Mouse (Mus musculus) intestine, embryonic 16.5 days (tissue): ENCODE measurements at regions not wholly inside any gene's neighbourhood (a gene's known extent, or its start where the extent isn't known, plus 50 kb on each side); places are given as distances from the start of the nearest gene placed in this dataset.

Experiments
- ATAC-seq: fragments of 200-750 bp; cut with Nextera tagmentation; 2 replicates; pipeline ENCODE4 v1.8.0; 2017; ENCODE audit warnings: moderate TSS enrichment, moderate library complexity
- H3K27ac ChIP-seq: fragments of 300-500 bp; sonication (generic); 2 replicates; pipeline ENCODE4 v1.5.1; 2014; ENCODE audit warnings: mild to moderate bottlenecking, low read length
- H3K27me3 ChIP-seq: fragments of 300-500 bp; sonication (generic); replicated peaks from 2 replicates; pipeline ENCODE4 v1.6.1; 2014; ENCODE audit warnings: low read length, control low read depth, mixed read lengths; ENCODE audit not compliant: control insufficient read depth, insufficient read depth
- H3K36me3 ChIP-seq: fragments of 300-500 bp; sonication (generic); 2 replicates; pipeline ENCODE4 v1.6.1; 2014; ENCODE audit warnings: low read length, control low read depth; ENCODE audit not compliant: control insufficient read depth, insufficient read depth
- H3K4me1 ChIP-seq: fragments of 300-500 bp; sonication (generic); 2 replicates; pipeline ENCODE4 v1.6.1; 2014; ENCODE audit warnings: low read length, control low read depth, mixed read lengths; ENCODE audit not compliant: control insufficient read depth, insufficient read depth
- H3K4me2 ChIP-seq: fragments of 300-500 bp; sonication (generic); 2 replicates; pipeline ENCODE4 v1.6.1; 2014; ENCODE audit warnings: low read depth, low read length, control low read depth
- H3K4me3 ChIP-seq: fragments of 300-500 bp; sonication (generic); 2 replicates; pipeline ENCODE4 v1.5.1; 2014; ENCODE audit warnings: mild to moderate bottlenecking, low read length
- H3K9ac ChIP-seq: fragments of 300-500 bp; sonication (generic); 2 replicates; pipeline ENCODE4 v1.6.1; 2014; ENCODE audit warnings: low read depth, low read length
- H3K9me3 ChIP-seq: fragments of 300-500 bp; sonication (generic); 2 replicates; pipeline ENCODE4 v1.6.1; 2016; ENCODE audit warnings: low read length, control low read depth; ENCODE audit not compliant: control insufficient read depth
- WGBS: fragments of 180-500 bp; shearing (Covaris S2); extraction: QIAGEN DNeasy Blood & Tissue Kit; methylation state at CpG from one replicate; pipeline ENCODE4 v1.1.7; 2014; 5-methylcytosine and 5-hydroxymethylcytosine counted together

DNA sequence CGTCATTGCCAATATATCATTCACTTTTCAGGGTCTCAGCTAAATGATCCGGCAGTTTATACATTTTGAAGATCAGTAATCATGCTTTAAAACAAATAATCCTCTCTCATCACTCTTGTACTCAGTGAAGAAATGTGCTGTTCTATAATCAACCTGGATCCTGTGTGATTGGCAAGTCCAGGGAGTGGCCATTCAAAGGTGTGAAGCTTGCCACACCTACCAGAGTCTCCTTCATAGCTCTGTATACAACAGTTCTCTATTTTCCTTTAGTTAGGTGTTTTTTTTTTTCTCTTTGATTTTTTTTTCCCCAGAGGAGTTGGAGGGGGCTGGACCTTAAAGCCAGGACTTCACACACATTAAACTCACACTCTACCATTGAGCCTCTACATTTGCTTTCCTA is 92.7 kb upstream of the Mon1b start:
- WGBS: 67% methylated on average over 2 of the region's 2 CpGs
- no peak overlapping the region for H3K9ac ChIP-seq
- H3K4me3 ChIP-seq: no peak overlapping the region
- no peaks in the 10 kb centered on the region for H3K4me1 ChIP-seq
- no peaks in the 10 kb centered on the region for H3K27me3 ChIP-seq
- no peak for ATAC-seq
- no peak overlapping the region for H3K27ac ChIP-seq
- no peaks in the 10 kb centered on the region for H3K9me3 ChIP-seq
- no peak overlapping the region for H3K4me2 ChIP-seq
- H3K36me3 ChIP-seq: no peaks in the 10 kb centered on the region

DNA sequence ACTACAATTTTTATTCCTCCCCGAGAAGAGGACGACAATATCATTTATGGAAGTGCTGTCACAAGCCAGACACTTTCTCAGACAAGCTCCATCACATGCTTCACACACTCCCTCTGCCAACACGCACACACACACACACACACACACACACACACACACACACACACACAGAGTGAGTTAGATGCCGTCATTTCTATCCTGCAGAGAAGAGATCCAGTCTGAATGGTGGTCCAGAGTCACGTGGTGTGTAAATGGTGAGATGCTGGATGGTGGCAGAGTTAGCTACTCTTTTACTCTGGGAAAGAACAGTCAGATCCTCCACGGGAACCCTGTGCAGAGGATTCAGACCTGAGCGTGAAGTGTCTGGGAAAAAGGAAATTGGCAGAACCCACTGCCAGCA is 86.2 kb upstream of the Mon1b start:
- Histone ChIP-seq H3K4me2 (no peak overlapping the region), H3K9ac (no peak overlapping the region), H3K9me3 (no peaks in the 10 kb centered on the region), H3K4me3 (no peak overlapping the region), H3K36me3 (no peaks in the 10 kb centered on the region), H3K27ac (no peak overlapping the region), H3K27me3 (no peaks in the 10 kb centered on the region), H3K4me1 (no peaks in the 10 kb centered on the region)
- ATAC-seq: no peak
- 85% methylated on average over 7 of the region's 7 CpGs for WGBS

- Histone ChIP-seq H3K4me2 (no peak overlapping the region), H3K4me3 (no peak overlapping the region), H3K36me3 (no peaks in the 10 kb centered on the region), H3K27me3 (no peaks in the 10 kb centered on the region), H3K4me1 (no peaks in the 10 kb centered on the region), H3K9ac (no peak overlapping the region), H3K27ac (no peak overlapping the region), H3K9me3 (no peaks in the 10 kb centered on the region)
- 66% methylated on average over 12 of the region's 12 CpGs for WGBS
- ATAC-seq: peak; percentile 36; the same call in 1 of the 2 replicates
Measured at GRCm38 (mm10) chr8:113551454-113552273, 83.7 kb upstream of the Mon1b start.

DNA sequence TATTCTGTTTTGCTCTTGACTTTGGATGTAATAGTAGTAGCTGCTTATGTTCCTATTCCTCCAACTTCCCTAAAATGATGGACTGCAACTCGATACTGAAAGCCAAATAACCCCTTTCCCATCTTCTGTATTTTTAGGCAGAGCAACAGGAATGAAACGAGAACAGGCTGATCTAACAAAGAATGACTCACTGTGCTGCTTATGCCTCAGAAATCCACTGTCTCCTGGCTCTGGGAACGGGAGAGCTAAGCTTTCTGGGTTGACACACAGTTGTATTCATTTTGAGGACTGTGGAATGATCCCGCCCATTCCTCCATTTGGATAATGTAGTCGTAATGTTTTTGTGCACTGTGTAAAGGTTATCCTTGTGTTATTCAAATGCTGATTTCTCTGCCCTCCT is 82.6 kb upstream of the Mon1b start:
- Histone ChIP-seq H3K4me1 (no peaks in the 10 kb centered on the region), H3K27ac (no peak overlapping the region), H3K4me2 (no peak overlapping the region), H3K9me3 (no peaks in the 10 kb centered on the region), H3K36me3 (no peaks in the 10 kb centered on the region), H3K27me3 (no peaks in the 10 kb centered on the region), H3K9ac (no peak overlapping the region), H3K4me3 (no peak overlapping the region)
- WGBS: 80% methylated on average over 5 of the region's 5 CpGs
- ATAC-seq: no peak

- H3K9me3 ChIP-seq: no peaks in the 10 kb centered on the region
- no peak overlapping the region for H3K4me3 ChIP-seq
- no peaks in the 10 kb centered on the region for H3K27me3 ChIP-seq
- H3K27ac ChIP-seq: no peak overlapping the region
- 0 out of 2 replicates have a peak, but pooled peaks have one; percentile 28 for ATAC-seq
- no peak overlapping the region for H3K4me2 ChIP-seq
- no peaks in the 10 kb centered on the region for H3K4me1 ChIP-seq
- WGBS: 46% methylated on average over 12 of the region's 12 CpGs
- no peak overlapping the region for H3K9ac ChIP-seq
- no peaks in the 10 kb centered on the region for H3K36me3 ChIP-seq
Measured at GRCm38 (mm10) chr8:113554700-113555455, 80.5 kb upstream of the Mon1b start.

GRCm38 (mm10) chr8:113556994-113557393 is 78.4 kb upstream of the Mon1b start:
- Histone ChIP-seq H3K4me1 (no peaks in the 10 kb centered on the region), H3K36me3 (no peaks in the 10 kb centered on the region), H3K27ac (no peak overlapping the region), H3K27me3 (no peaks in the 10 kb centered on the region), H3K9me3 (no peaks in the 10 kb centered on the region), H3K4me2 (no peak overlapping the region), H3K9ac (no peak overlapping the region), H3K4me3 (no peak overlapping the region)
- WGBS: 56% methylated on average over 5 of the region's 5 CpGs
- no peak for ATAC-seq

DNA sequence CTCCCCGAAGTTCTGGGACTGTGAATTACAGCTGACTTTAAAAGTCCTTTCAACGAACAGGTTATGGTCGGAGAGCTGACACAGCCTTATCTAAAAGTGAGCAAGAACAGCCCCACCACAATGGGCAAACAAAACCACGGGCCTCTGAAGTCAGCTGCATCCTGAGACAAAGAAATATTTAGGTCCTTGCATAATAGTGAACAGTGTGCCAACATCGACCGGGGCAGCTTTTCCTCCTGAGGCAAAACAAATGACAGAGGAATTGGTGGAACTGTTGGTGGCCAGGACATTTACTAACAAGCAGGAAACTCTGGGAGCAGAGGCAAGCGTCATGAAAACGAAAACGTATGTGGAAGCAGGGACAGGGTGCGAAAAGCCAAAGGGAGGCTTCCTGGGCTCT is 54.3 kb upstream of the Mon1b start:
- 31% methylated on average over 10 of the region's 10 CpGs for WGBS
- Histone ChIP-seq H3K9me3 (no peaks in the 10 kb centered on the region), H3K4me2 (no peak overlapping the region), H3K9ac (no peak overlapping the region; the same call in 1 of the 2 replicates), H3K4me1 (0 out of 2 replicates have a peak, but pooled peaks cover 3% of the 10 kb centered on the region), H3K4me3 (no peak overlapping the region), H3K36me3 (no peaks in the 10 kb centered on the region), H3K27ac (no peak overlapping the region), H3K27me3 (no peaks in the 10 kb centered on the region)
- no peak for ATAC-seq

- Histone ChIP-seq H3K27me3 (no peaks in the 10 kb centered on the region), H3K4me2 (no peak overlapping the region), H3K27ac (no peak overlapping the region), H3K36me3 (no peaks in the 10 kb centered on the region), H3K4me3 (no peak overlapping the region), H3K9me3 (no peaks in the 10 kb centered on the region), H3K4me1 (0 out of 2 replicates have a peak, but pooled peaks cover 3% of the 10 kb centered on the region), H3K9ac (no peak overlapping the region; the same call in 1 of the 2 replicates)
- 33% methylated on average over 12 of the region's 12 CpGs for WGBS
- ATAC-seq: no peak
Measured at GRCm38 (mm10) chr8:113581704-113582103, 53.7 kb upstream of the Mon1b start.

DNA sequence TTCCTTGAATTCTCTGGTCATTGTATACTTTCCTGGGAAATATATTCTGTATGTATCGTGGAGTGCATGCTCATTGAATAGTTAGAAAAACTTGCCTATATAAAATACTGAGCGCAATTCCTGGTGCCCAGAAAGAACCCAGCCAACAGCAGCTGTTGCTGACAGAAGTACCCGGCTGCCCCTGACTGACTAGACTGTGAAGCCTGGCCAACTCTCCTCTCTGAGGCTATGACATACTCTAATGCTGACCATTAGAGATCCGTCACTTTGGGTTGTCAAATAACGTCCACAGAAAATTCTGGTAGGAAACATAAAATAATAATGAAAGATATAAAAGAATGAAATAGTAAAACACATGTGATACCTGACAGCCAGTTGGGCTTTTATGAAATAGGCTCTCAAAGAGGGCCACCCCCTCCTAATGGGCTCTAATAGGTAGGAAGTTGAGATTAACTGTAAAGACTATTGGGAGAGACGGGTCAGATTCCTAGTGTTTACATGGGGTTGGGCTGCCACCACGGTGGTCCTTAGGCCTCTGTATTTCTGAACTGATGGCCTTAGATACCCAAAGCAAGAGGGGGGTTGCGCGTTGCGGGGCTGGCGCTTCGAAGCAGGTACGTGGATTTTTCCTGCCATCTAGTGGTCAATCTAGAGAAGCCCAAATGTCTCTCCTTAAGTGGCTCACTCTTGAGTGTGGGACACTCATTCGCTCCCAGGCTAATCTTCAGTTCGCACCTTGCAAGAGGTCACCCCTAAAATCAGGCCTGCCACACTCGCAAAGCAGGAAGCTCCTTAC is 53.0 kb upstream of the Mon1b start:
- H3K36me3 ChIP-seq: no peaks in the 10 kb centered on the region
- 0 out of 2 replicates have a peak, but pooled peaks cover 3% of the 10 kb centered on the region for H3K4me1 ChIP-seq
- H3K27me3 ChIP-seq: no peaks in the 10 kb centered on the region
- H3K9ac ChIP-seq: no peak overlapping the region
- H3K4me2 ChIP-seq: 0 out of 2 replicates have a peak overlapping the region, but pooled peaks have one; percentile 26
- H3K9me3 ChIP-seq: no peaks in the 10 kb centered on the region
- no peak overlapping the region for H3K27ac ChIP-seq
- no peak overlapping the region for H3K4me3 ChIP-seq
- whole genome bisulfite sequencing: 22% methylated on average over 16 of the region's 16 CpGs
- ATAC-seq: peak; percentile 71
